Mouse (Mus musculus) spleen, adult 2 months (tissue): ENCODE data around the gene Pitpnm2.

Source experiments
- CTCF ChIP-seq: fragments of 200-500 bp; IDR thresholded peaks from 2 replicates; pipeline ENCODE4 v1.5.1; 2011; ENCODE audit warnings: mild to moderate bottlenecking, inconsistent platforms; ENCODE audit not compliant: insufficient read depth, insufficient read length, insufficient replicate concordance; ENCODE audit errors: extremely low read depth
- POLR2A ChIP-seq: fragments of 200-500 bp; IDR thresholded peaks from 2 replicates; pipeline ENCODE4 v1.6.1; 2011; ENCODE audit warnings: low read depth, low read length, inconsistent platforms

DNA sequence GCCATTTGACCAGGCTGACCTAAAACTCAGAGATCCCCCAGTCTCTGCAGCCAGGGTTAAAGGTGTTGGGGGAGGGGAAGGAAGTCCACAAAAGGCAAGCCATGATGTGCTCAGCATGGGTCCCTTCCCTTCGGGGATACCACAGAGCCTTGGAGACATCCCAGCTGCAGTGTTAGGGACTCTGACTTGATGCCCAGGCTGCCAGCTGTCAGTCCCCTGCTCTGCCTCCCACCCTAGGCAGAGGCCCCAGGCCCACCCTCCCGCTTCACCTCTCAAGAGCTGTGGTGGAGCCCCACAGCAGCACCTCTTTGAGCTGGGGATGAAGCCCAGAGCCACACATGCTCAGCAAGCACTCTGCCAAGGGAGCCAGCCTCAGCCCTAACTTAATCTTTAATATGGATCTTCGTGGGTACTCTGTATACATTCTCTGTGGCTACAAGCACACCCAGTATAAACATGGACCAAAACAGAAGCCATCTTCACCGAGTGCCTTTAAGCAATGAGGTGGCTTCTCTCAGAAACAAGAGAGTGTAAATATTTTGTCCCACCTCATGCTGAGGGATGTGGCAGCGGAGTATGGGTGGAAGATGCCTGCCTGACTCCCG lies 171.6 kb downstream of the Pitpnm2 start:
- TF ChIP-seq CTCF, result no peak
- TF ChIP-seq POLR2A, result no peak
